Mouse (Mus musculus) MEL (cell line): ENCODE results near the gene Vps39.

Source experiments
- CHD1 ChIP-seq: IDR thresholded peaks from 2 replicates; pipeline ENCODE4 v1.6.1; 2012; ENCODE audit warnings: low read depth, mild to moderate bottlenecking, inconsistent platforms, low read length, improper control_type of control experiment
- MAX ChIP-seq: IDR thresholded peaks from 2 replicates; pipeline ENCODE4 v1.6.1; 2011; ENCODE audit warnings: low read length, improper control_type of control experiment
- POLR2A ChIP-seq, 2 experiments: IDR thresholded peaks; 2 replicates each; pipeline ENCODE4 v1.6.1; 2011 to 2012; ENCODE audit warnings: low read length in 2 of 2, mild to moderate bottlenecking in 2 of 2, control low read depth in 1 of 2, improper control_type of control experiment in 1 of 2, low read depth in 1 of 2, moderate library complexity in 1 of 2; ENCODE audit not compliant: control insufficient read depth in 1 of 2, insufficient read depth in 1 of 2, poor library complexity in 1 of 2
- TCF12 ChIP-seq: IDR thresholded peaks from 2 replicates; pipeline ENCODE4 v1.6.1; 2014; ENCODE audit warnings: low read depth, mild to moderate bottlenecking, inconsistent platforms, low read length, improper control_type of control experiment, moderate library complexity

GRCm38 (mm10) chr2:120284094-120284493 lies 68.8 kb downstream of the Vps39 start:
- no peak for TF ChIP-seq POLR2A (IDR thresholded peaks at IDR 0.05; ENCODE audit: control insufficient read depth in 1 of 2, insufficient read depth in 1 of 2, low read depth in 1 of 2, low read length in 2 of 2, poor library complexity in 1 of 2)
- no peak for TF ChIP-seq CHD1
- no peak for TF ChIP-seq TCF12
- no peak for TF ChIP-seq MAX
